Mouse (Mus musculus) intestine, embryonic 16.5 days (tissue): ENCODE data around the gene Olfr575. TPM values are rescaled to one million over a fixed set of nuclear protein-coding genes. Genes with fewer than 3 reads are reported as not detected.

Experiments used
- ATAC-seq: fragments of 200-750 bp; cut with Nextera tagmentation; 2 replicates; pipeline ENCODE4 v1.8.0; 2017; ENCODE audit warnings: moderate TSS enrichment, moderate library complexity
- H3K27ac ChIP-seq: fragments of 300-500 bp; sonication (generic); 2 replicates; pipeline ENCODE4 v1.5.1; 2014; ENCODE audit warnings: mild to moderate bottlenecking, low read length
- H3K27me3 ChIP-seq: fragments of 300-500 bp; sonication (generic); replicated peaks from 2 replicates; pipeline ENCODE4 v1.6.1; 2014; ENCODE audit warnings: low read length, control low read depth, mixed read lengths; ENCODE audit not compliant: control insufficient read depth, insufficient read depth
- H3K36me3 ChIP-seq: fragments of 300-500 bp; sonication (generic); 2 replicates; pipeline ENCODE4 v1.6.1; 2014; ENCODE audit warnings: low read length, control low read depth; ENCODE audit not compliant: control insufficient read depth, insufficient read depth
- H3K4me1 ChIP-seq: fragments of 300-500 bp; sonication (generic); 2 replicates; pipeline ENCODE4 v1.6.1; 2014; ENCODE audit warnings: low read length, control low read depth, mixed read lengths; ENCODE audit not compliant: control insufficient read depth, insufficient read depth
- H3K4me2 ChIP-seq: fragments of 300-500 bp; sonication (generic); 2 replicates; pipeline ENCODE4 v1.6.1; 2014; ENCODE audit warnings: low read depth, low read length, control low read depth
- H3K4me3 ChIP-seq: fragments of 300-500 bp; sonication (generic); 2 replicates; pipeline ENCODE4 v1.5.1; 2014; ENCODE audit warnings: mild to moderate bottlenecking, low read length
- H3K9ac ChIP-seq: fragments of 300-500 bp; sonication (generic); 2 replicates; pipeline ENCODE4 v1.6.1; 2014; ENCODE audit warnings: low read depth, low read length
- H3K9me3 ChIP-seq: fragments of 300-500 bp; sonication (generic); 2 replicates; pipeline ENCODE4 v1.6.1; 2016; ENCODE audit warnings: low read length, control low read depth; ENCODE audit not compliant: control insufficient read depth
- WGBS: fragments of 180-500 bp; shearing (Covaris S2); extraction: QIAGEN DNeasy Blood & Tissue Kit; methylation state at CpG from one replicate; pipeline ENCODE4 v1.1.7; 2014; 5-methylcytosine and 5-hydroxymethylcytosine counted together
- polyA plus RNA-seq: library from polyadenylated mRNA; unstranded; fragments of >200 nt; fragmentation: Nextera tagmentation; extraction: Ambion mirVana; gene quantifications from 2 replicates; pipeline ENCODE4 v1.2.1, GENCODE M21; 2015

Olfr575 gene
- not detected in 2 replicates for polyA plus RNA-seq

- ATAC-seq, result no peak
- WGBS, result 43% methylated on average over 1 of the region's 1 CpGs
- H3K36me3 ChIP-seq, result no peaks in the 10 kb centered on the region
- no peak within 1 kb of the TSS for H3K4me2 ChIP-seq
- H3K9me3 ChIP-seq, result no peaks in the 10 kb centered on the region
- H3K27me3 ChIP-seq, result no peaks in the 10 kb centered on the region
- H3K9ac ChIP-seq, result no peak within 1 kb of the TSS
- H3K4me1 ChIP-seq, result no peaks in the 10 kb centered on the region
- H3K27ac ChIP-seq, result no peak within 1 kb of the TSS
- no peak within 1 kb of the TSS for H3K4me3 ChIP-seq
These were observed at the start of gene Olfr575 for GRCm38 (mm10) chr7:102958593-102958992. Gene Olfr575 (minus strand): TSS chr7:102958775.

GRCm38 (mm10) chr7:102989224-102989623 is 30.6 kb upstream of the Olfr575 start, which contains the start of gene Olfr578:
Gene Olfr578 (minus strand): TSS chr7:102989324.
- Histone ChIP-seq H3K4me3 (no peak within 1 kb of the TSS), H3K4me2 (no peak within 1 kb of the TSS), H3K9me3 (no peaks in the 10 kb centered on the region), H3K36me3 (no peaks in the 10 kb centered on the region), H3K27ac (no peak within 1 kb of the TSS), H3K4me1 (no peaks in the 10 kb centered on the region), H3K9ac (no peak within 1 kb of the TSS), H3K27me3 (no peaks in the 10 kb centered on the region)
- ATAC-seq, result no peak
- WGBS, result 61% methylated on average over 3 of the region's 3 CpGs

GRCm38 (mm10) chr7:102975843-102976242 is 17.3 kb upstream of the Olfr575 start, which contains the start of gene Olfr577:
Gene Olfr577 (minus strand): TSS chr7:102975943.
- H3K9ac ChIP-seq, result no peak within 1 kb of the TSS
- H3K4me1 ChIP-seq, result no peaks in the 10 kb centered on the region
- no peak for ATAC-seq
- no peak within 1 kb of the TSS for H3K4me3 ChIP-seq
- H3K36me3 ChIP-seq, result no peaks in the 10 kb centered on the region
- no peaks in the 10 kb centered on the region for H3K27me3 ChIP-seq
- no peak within 1 kb of the TSS for H3K4me2 ChIP-seq
- H3K9me3 ChIP-seq, result no peaks in the 10 kb centered on the region
- H3K27ac ChIP-seq, result no peak within 1 kb of the TSS
- WGBS, result 82% methylated on average over 2 of the region's 2 CpGs

GRCm38 (mm10) chr7:102974399-102974798 is 15.8 kb upstream of the Olfr575 start:
- 49% methylated on average over 1 of the region's 1 CpGs for WGBS
- ATAC-seq, result no peak

GRCm38 (mm10) chr7:102962360-102962759 is 3.8 kb upstream of the Olfr575 start, which contains the start of gene Olfr576:
Gene Olfr576 (plus strand): TSS chr7:102962660.
- Histone ChIP-seq H3K9me3 (no peaks in the 10 kb centered on the region), H3K4me1 (no peaks in the 10 kb centered on the region), H3K4me2 (no peak within 1 kb of the TSS), H3K9ac (no peak within 1 kb of the TSS), H3K27ac (no peak within 1 kb of the TSS), H3K36me3 (no peaks in the 10 kb centered on the region), H3K4me3 (no peak within 1 kb of the TSS), H3K27me3 (no peaks in the 10 kb centered on the region)
- 18% methylated on average over 2 of the region's 2 CpGs for WGBS
- ATAC-seq, result no peak

More at GRCm38 (mm10) chr7:102974399-102974798, 15.8 kb upstream of the Olfr575 start:
- Histone ChIP-seq H3K36me3 (no peaks in the 10 kb centered on the region), H3K4me3 (no peak overlapping the region), H3K9ac (no peak overlapping the region), H3K4me1 (no peaks in the 10 kb centered on the region), H3K4me2 (no peak overlapping the region), H3K27me3 (no peaks in the 10 kb centered on the region), H3K27ac (no peak overlapping the region), H3K9me3 (no peaks in the 10 kb centered on the region)

- Histone ChIP-seq H3K36me3 (no peaks in the 10 kb centered on the region), H3K9me3 (no peaks in the 10 kb centered on the region), H3K4me3 (no peak overlapping the region), H3K27me3 (no peaks in the 10 kb centered on the region), H3K4me2 (no peak overlapping the region), H3K27ac (no peak overlapping the region), H3K4me1 (no peaks in the 10 kb centered on the region), H3K9ac (no peak overlapping the region)
- no peak for ATAC-seq
- 56% methylated on average over 3 of the region's 3 CpGs for WGBS
These were observed 438 bp downstream of the Olfr575 start for GRCm38 (mm10) chr7:102958137-102958536.

GRCm38 (mm10) chr7:102950732-102951131 is 7.8 kb downstream of the Olfr575 start:
- H3K9me3 ChIP-seq, result no peaks in the 10 kb centered on the region
- ATAC-seq, result no peak
- no peak overlapping the region for H3K9ac ChIP-seq
- H3K4me1 ChIP-seq, result no peaks in the 10 kb centered on the region
- H3K27ac ChIP-seq, result no peak overlapping the region
- no peaks in the 10 kb centered on the region for H3K36me3 ChIP-seq
- H3K4me3 ChIP-seq, result no peak overlapping the region
- H3K4me2 ChIP-seq, result no peak overlapping the region
- no peaks in the 10 kb centered on the region for H3K27me3 ChIP-seq
- WGBS, result 40% methylated on average over 1 of the region's 1 CpGs

GRCm38 (mm10) chr7:102948167-102948566 is 10.4 kb downstream of the Olfr575 start, which contains the start of gene Olfr574:
Gene Olfr574 (plus strand): TSS chr7:102948467.
- H3K4me2 ChIP-seq, result no peak within 1 kb of the TSS
- ATAC-seq, result no peak
- WGBS, result 83% methylated on average over 1 of the region's 1 CpGs

GRCm38 (mm10) chr7:102943417-102943816 is 15.2 kb downstream of the Olfr575 start:
- Histone ChIP-seq H3K27me3 (no peaks in the 10 kb centered on the region), H3K4me3 (no peak overlapping the region), H3K36me3 (no peaks in the 10 kb centered on the region), H3K4me2 (no peak overlapping the region), H3K27ac (no peak overlapping the region), H3K9ac (no peak overlapping the region), H3K9me3 (no peaks in the 10 kb centered on the region), H3K4me1 (no peaks in the 10 kb centered on the region)
- WGBS, result 80% methylated on average over 1 of the region's 1 CpGs
- no peak for ATAC-seq

More at GRCm38 (mm10) chr7:102948167-102948566, 10.4 kb downstream of the Olfr575 start, which contains the start of gene Olfr574:
- H3K36me3 ChIP-seq, result no peaks in the 10 kb centered on the region
- H3K4me1 ChIP-seq, result no peaks in the 10 kb centered on the region
- no peaks in the 10 kb centered on the region for H3K27me3 ChIP-seq
- no peak within 1 kb of the TSS for H3K9ac ChIP-seq
- H3K4me3 ChIP-seq, result no peak within 1 kb of the TSS
- no peak within 1 kb of the TSS for H3K27ac ChIP-seq
- no peaks in the 10 kb centered on the region for H3K9me3 ChIP-seq

- no peak within 1 kb of the TSS for H3K9ac ChIP-seq
- no peak for ATAC-seq
- no peak within 1 kb of the TSS for H3K4me3 ChIP-seq
- H3K4me1 ChIP-seq, result no peaks in the 10 kb centered on the region
- H3K36me3 ChIP-seq, result no peaks in the 10 kb centered on the region
- 80% methylated on average over 2 of the region's 2 CpGs for WGBS
- no peaks in the 10 kb centered on the region for H3K9me3 ChIP-seq
- no peak within 1 kb of the TSS for H3K4me2 ChIP-seq
- no peak within 1 kb of the TSS for H3K27ac ChIP-seq
- H3K27me3 ChIP-seq, result no peaks in the 10 kb centered on the region
These were observed 16.1 kb downstream of the Olfr575 start, which contains the start of gene Olfr573-ps1 for GRCm38 (mm10) chr7:102942475-102942874. Gene Olfr573-ps1 (minus strand): TSS chr7:102942575.
